Mouse (Mus musculus) embryonic fibroblast, embryonic 13.5 days (primary cell): ENCODE results near the gene Cxcl12.

Source experiments
- CTCF ChIP-seq: IDR thresholded peaks from 2 replicates; pipeline ENCODE4 v1.5.1; 2011; ENCODE audit warnings: mild to moderate bottlenecking, control low read depth, low read length, moderate library complexity, borderline replicate concordance; ENCODE audit not compliant: insufficient read depth
- POLR2A ChIP-seq: IDR thresholded peaks from 2 replicates; pipeline ENCODE4 v1.6.1; 2011; ENCODE audit warnings: low read depth, mild to moderate bottlenecking, control low read depth, low read length, moderate library complexity

GRCm38 (mm10) chr6:117130680-117131111 lies 37.6 kb upstream of the Cxcl12 start:
- TF ChIP-seq POLR2A (no peak), CTCF (no peak)
